17 mouse cellular contexts compared by ENCODE assay signal in genomic region chr6:12262641-12263400, GRCm38 (mm10).
DNase-seq lines count a peak whose midpoint lies in the region; TF ChIP-seq lines count a peak whose summit lies in the region.
"Had no signal": no experiment of that assay in that cellular context is flagged by ENCODE, and none has a peak within 500 bp of the region (broad histone marks: within the 10 kb centered on the region; RNA-seq: fewer than 3 reads in every experiment).

No protein-coding gene starts in this region.

- H3K4me3 ChIP-seq in E14TG2a.4 (replicated peaks; ENCODE audit: low read length), result peak overlapping the region; percentile 32; the same call in 1 of the 2 replicates
- H3K4me3 ChIP-seq: limb, embryonic 15.5 days; midbrain, embryonic 12.5 days had no signal

- DNase-seq in R1 (ENCODE audit: low read depth, low spot score), result peak; percentile 34
- DNase-seq in adrenal gland, postnatal 36 days, result peak; percentile 69 to 82
- peak; percentile 33 to 35 for DNase-seq in cerebellum, postnatal 10 days
- DNase-seq in thymus, postnatal 36 days, result no peak
- DNase-seq in kidney, postnatal 4 days, result no peak
- DNase-seq in left cerebral cortex, postnatal 4 days, result no peak
- DNase-seq: gastrocnemius, postnatal 25 days; heart, postnatal 36 days; kidney, adult 8-10 months; kidney, postnatal 36 days; liver, postnatal 0 days; lung, postnatal 36 days; right cerebral cortex, postnatal 4 days; thymus, adult 18-20 months had no signal

- peaks cover 7% of the 10 kb centered on the region for H3K4me1 ChIP-seq in E14TG2a.4 (replicated peaks; ENCODE audit: low read depth, low read length)
- H3K4me1 ChIP-seq: limb, embryonic 15.5 days had no signal

- intact Hi-C loops in left cerebral cortex, postnatal 4 days (cut with DNase I), result no loop called here

- H3K36me3 ChIP-seq in E14TG2a.4 (ENCODE audit: insufficient read depth, low read length), result no peaks in the 10 kb centered on the region
- H3K36me3 ChIP-seq: limb, embryonic 15.5 days; midbrain, embryonic 12.5 days had no signal

- H3K27me3 ChIP-seq in E14TG2a.4 (ENCODE audit: insufficient read depth, low read length), result no peaks in the 10 kb centered on the region
- H3K27me3 ChIP-seq: midbrain, embryonic 12.5 days had no signal

- TF ChIP-seq CTCF in E14TG2a.4 (conservative IDR thresholded peaks at IDR 0.05; ENCODE audit: low read length), result no peak

- H3K9me3 ChIP-seq in E14TG2a.4 (ENCODE audit: low read length), result no peaks in the 10 kb centered on the region
- H3K9me3 ChIP-seq: limb, embryonic 15.5 days; midbrain, embryonic 12.5 days had no signal

Comparison
In these comparisons a context has a peak if more than half of its experiments do, and no peak if none do; other contexts are left out.
1. DNase-seq: peak in R1 (single experiment), adrenal gland, postnatal 36 days (2 of 2) and cerebellum, postnatal 10 days (2 of 2); none in thymus, postnatal 36 days (0 of 2), kidney, postnatal 4 days (0 of 2) and left cerebral cortex, postnatal 4 days (single experiment).